24 mouse cellular contexts compared by ENCODE assay signal in genomic region chr11:16886152-16886551, GRCm38 (mm10).
DNase-seq lines count a peak whose midpoint lies in the region; ATAC-seq lines count a peak whose summit lies in the region.
"Had no signal": no experiment of that assay in that cellular context is flagged by ENCODE, and none has a peak within 500 bp of the region (broad histone marks: within the 10 kb centered on the region; RNA-seq: fewer than 3 reads in every experiment).

No protein-coding gene starts in this region.

- no peak overlapping the region for H3K4me2 ChIP-seq in heart, embryonic 12.5 days
- H3K4me2 ChIP-seq: embryonic facial prominence, embryonic 13.5 days; forebrain, embryonic 12.5 days; forebrain, embryonic 15.5 days; heart, embryonic 15.5 days; hindbrain, embryonic 13.5 days; intestine, embryonic 15.5 days had no signal

- H3K9ac ChIP-seq in heart, embryonic 12.5 days: no peak overlapping the region
- H3K9ac ChIP-seq: embryonic facial prominence, embryonic 13.5 days; forebrain, embryonic 12.5 days; forebrain, embryonic 15.5 days; heart, embryonic 15.5 days; hindbrain, embryonic 13.5 days; intestine, embryonic 15.5 days had no signal

- 61% methylated on average over 6 of the region's 6 CpGs for WGBS in heart, embryonic 12.5 days

- H3K27me3 ChIP-seq in heart, embryonic 12.5 days (replicated peaks): no peaks in the 10 kb centered on the region
- H3K27me3 ChIP-seq: forebrain, embryonic 12.5 days; forebrain, embryonic 15.5 days; heart, embryonic 15.5 days; hindbrain, embryonic 13.5 days; intestine, embryonic 15.5 days had no signal

- no peaks in the 10 kb centered on the region for H3K36me3 ChIP-seq in heart, embryonic 12.5 days
- H3K36me3 ChIP-seq: embryonic facial prominence, embryonic 10.5 days; forebrain, embryonic 12.5 days; forebrain, embryonic 15.5 days; heart, embryonic 15.5 days; hindbrain, embryonic 13.5 days had no signal

- no peaks in the 10 kb centered on the region for H3K9me3 ChIP-seq in heart, embryonic 12.5 days (replicated peaks)
- H3K9me3 ChIP-seq: embryonic facial prominence, embryonic 10.5 days; embryonic facial prominence, embryonic 13.5 days; forebrain, embryonic 12.5 days; forebrain, embryonic 15.5 days; heart, embryonic 15.5 days; hindbrain, embryonic 13.5 days; intestine, embryonic 15.5 days had no signal

- ATAC-seq in heart, embryonic 12.5 days (ENCODE audit: insufficient number of reproducible peaks, low FRiP score): no peak
- ATAC-seq: CD4-positive, CD25-positive, alpha-beta regulatory T cell, adult 4 months; forebrain, embryonic 15.5 days; intestine, embryonic 15.5 days had no signal

- no peak overlapping the region for H3K27ac ChIP-seq in heart, embryonic 12.5 days (ENCODE audit: poor library complexity, severe bottlenecking)
- H3K27ac ChIP-seq: embryonic facial prominence, embryonic 10.5 days; embryonic facial prominence, embryonic 13.5 days; forebrain, embryonic 12.5 days; forebrain, embryonic 15.5 days; heart, embryonic 15.5 days; hindbrain, embryonic 13.5 days; intestine, embryonic 15.5 days had no signal

- no peak overlapping the region for H3K4me3 ChIP-seq in heart, embryonic 12.5 days
- H3K4me3 ChIP-seq: embryonic facial prominence, embryonic 10.5 days; embryonic facial prominence, embryonic 13.5 days; erythroblast, embryonic 14.5 days; forebrain, embryonic 12.5 days; forebrain, embryonic 15.5 days; heart, embryonic 15.5 days; hindbrain, embryonic 13.5 days; intestine, embryonic 15.5 days had no signal

- DNase-seq in heart, adult 11 months: peak; percentile 92
- DNase-seq in heart, adult 8-10 months (ENCODE audit: low spot score): no peak
- peak; percentile 27 for DNase-seq in heart, postnatal 4 days
- DNase-seq in left cerebral cortex, postnatal 4 days: peak; percentile 37
- DNase-seq in left cerebral cortex, adult 11 months (ENCODE audit: low spot score): no peak
- DNase-seq: adrenal gland, adult 2 months; adrenal gland, postnatal 14 days; cerebellum, adult 11 months; cerebellum, adult 8-10 months; cerebellum, postnatal 36 days; embryo, embryonic 11 days; gastrocnemius, postnatal 25 days; kidney, adult 11 months; kidney, adult 8-10 months had no signal

- intact Hi-C loops in left cerebral cortex, postnatal 4 days (cut with DNase I): no loop called here

- no peaks in the 10 kb centered on the region; the same call in 1 of the 2 replicates for H3K4me1 ChIP-seq in heart, embryonic 12.5 days (replicated peaks)
- H3K4me1 ChIP-seq: embryonic facial prominence, embryonic 10.5 days; embryonic facial prominence, embryonic 13.5 days; forebrain, embryonic 12.5 days; forebrain, embryonic 15.5 days; heart, embryonic 15.5 days; hindbrain, embryonic 13.5 days; intestine, embryonic 15.5 days had no signal

Comparison
In these comparisons a context has a peak if more than half of its experiments do, and no peak if none do; other contexts are left out.
1. DNase-seq: peak in heart, adult 11 months (single experiment), heart, postnatal 4 days (single experiment) and left cerebral cortex, postnatal 4 days (single experiment); none in heart, adult 8-10 months (single experiment) and left cerebral cortex, adult 11 months (single experiment).